Mouse (Mus musculus) spleen, postnatal 36 days (tissue): ENCODE results near the gene Slc4a4.
"Not testable (repeated sequence)": the region's sequence is repeated elsewhere in the genome, so short reads cannot be mapped to it uniquely, and the experiment has no call there.

Source experiments
- DNase-seq, 2 experiments: peaks; one replicate each; pipeline ENCODE4 v3.0.0; 2022; ENCODE audit warnings: low spot score in 2 of 2, mixed read lengths in 1 of 2

The Slc4a4 gene

GRCm38 (mm10) chr5:88960342-88961105, 73.9 kb downstream of the Slc4a4 start:
- no peak for DNase-seq

DNA sequence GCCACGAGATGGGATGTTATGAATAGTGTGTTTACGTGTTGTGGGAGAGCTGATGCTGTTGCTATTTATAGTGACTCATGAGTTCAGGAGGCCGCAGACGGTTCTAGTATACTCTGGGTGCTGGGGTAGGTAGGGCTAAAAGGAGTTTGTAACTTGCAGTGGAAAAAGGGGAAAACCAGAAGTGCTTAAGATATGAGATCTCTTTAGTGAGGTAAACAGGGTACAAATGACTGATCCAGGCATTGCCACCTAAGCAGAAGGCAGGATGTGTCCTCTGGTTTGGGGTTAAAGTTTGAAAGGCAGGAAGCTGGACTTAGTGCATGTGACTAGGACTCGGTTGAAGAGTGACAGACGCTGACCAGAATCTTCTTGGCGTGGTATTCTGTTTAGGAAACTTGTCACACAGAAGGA, 74.7 kb downstream of the Slc4a4 start:
- no peak for DNase-seq

DNA sequence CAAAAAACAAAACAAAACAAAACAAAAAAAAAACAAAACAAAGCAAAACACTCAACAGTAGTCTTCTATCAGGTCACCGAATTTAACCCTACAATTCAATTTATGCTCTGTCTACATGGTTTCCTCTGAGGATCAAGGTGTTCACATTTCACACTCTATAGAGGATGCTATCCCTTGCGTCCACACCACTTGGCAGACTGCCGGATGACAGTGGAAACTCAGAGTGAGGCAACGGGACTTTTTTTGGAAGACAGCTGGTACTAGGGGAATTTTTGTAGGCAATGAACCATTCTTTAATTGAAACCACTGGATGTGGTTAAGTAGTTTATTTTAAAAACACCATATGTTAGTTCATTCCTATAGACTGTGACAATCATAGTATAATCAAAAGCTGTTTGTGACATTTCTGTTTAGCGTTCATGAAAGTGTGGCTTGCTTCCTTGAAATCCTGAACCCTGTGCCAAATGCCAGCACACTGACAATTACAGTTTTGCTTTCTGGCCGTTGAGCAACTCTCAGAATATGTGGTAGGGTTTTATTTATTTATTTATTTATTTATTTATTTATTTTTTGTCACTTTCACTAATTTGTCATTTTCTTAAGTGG, 78.2 kb downstream of the Slc4a4 start:
- no peak for DNase-seq

- DNase-seq, result no peak
Observed at GRCm38 (mm10) chr5:88966507-88966906, 79.9 kb downstream of the Slc4a4 start.

- no peak for DNase-seq
Observed at GRCm38 (mm10) chr5:88968923-88969639, 82.5 kb downstream of the Slc4a4 start.

DNA sequence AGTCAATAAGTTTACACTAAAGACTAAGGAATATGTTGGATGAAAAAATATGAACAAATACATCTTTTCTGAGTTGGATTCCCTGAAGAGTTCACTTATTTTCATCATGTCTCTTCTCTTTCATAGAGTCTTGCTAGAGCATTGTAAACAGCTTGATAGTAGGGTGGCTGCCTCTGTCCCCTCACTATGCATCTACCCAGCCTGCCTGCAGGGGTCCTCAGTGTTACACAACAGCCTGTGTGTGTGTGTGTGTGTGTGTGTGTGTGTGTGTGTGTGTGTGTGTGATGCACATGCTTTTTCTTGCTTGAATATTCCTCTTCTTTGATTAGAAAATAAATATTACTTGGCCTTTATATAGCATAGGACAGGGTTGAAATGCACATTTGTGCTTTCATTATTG, 84.9 kb downstream of the Slc4a4 start:
- no peak for DNase-seq

GRCm38 (mm10) chr5:88972277-88972676, 85.7 kb downstream of the Slc4a4 start:
- DNase-seq, result no peak

DNA sequence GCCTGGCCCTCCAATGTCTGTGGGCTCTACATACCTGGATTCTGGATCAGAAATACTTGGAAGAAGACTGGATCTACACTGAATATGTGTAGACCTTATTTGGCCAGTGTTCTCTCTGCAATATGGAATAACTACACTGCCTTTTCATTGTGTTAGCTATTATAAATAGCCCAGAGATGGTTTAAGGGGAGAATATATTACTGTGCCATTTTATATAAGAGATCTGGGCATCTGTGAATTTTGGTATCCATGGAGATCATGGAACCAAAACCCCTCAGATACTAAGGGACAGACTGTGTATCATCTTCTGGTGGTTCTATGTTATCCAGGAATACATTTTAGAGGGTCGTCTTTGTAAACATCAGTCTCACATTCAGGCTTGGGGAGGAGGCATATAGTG, 86.5 kb downstream of the Slc4a4 start:
- no peak for DNase-seq

DNA sequence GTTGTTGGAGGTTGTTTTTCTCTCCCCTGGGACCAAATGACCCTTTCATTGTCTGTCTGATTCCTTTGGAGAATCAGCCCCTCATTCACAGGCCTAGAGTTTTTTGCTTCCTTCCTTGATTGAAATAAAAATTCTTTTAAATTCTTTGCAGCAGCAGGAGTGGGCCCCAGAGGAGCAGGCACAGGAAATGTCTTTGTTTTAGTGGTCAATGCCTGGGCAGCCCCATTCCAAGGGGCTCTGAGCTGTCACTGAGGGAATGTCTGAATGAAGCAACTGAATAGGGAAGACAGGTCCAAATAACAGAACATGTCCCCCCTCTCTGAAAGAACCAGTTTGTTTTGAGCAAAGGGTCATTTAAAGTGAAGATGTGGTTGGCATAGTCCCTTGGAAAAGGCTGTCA, 89.1 kb downstream of the Slc4a4 start:
- no peak for DNase-seq

- DNase-seq, result no peak
Observed at GRCm38 (mm10) chr5:88976428-88976827, 89.8 kb downstream of the Slc4a4 start.

GRCm38 (mm10) chr5:88980740-88981139, 94.1 kb downstream of the Slc4a4 start:
- DNase-seq, result no peak

DNA sequence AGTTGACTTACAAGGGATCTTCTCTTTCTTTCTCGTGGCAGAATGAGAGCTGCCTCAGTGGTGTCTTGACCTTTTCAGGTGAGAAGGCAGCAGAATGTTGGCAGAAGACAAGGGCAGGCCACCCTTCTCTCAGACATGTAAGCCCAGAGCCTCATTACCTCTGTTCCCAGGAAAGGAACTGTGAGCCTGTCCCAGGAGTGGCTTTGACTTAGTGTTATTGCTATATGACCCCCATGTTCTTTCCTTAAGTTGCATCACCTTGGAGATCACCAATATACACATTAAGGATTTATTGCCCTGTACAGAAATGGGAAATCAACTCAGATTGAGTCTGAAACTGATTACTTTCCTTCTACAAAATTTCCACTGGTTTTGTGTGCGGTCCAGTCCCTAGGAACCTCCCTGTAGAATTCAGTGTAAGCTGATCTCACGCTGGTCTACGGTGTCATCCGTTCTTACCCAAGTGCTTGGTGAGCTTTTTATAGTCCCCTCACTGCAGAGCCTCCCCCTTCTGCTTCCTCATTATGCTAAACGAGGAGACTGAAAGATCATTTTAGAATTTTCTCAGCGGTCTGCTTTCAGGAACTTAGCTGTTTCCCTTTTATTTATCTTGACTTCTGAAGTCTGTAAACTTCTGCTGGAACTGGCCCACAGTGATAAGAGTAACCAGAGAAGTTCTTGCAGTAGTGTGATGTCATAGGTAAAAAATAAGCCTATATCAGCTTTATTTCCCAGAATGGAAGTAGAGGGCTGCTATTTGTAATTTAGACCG, 94.8 kb downstream of the Slc4a4 start:
- DNase-seq, result peak; percentile 22 to 26

GRCm38 (mm10) chr5:88982040-88982736, 95.6 kb downstream of the Slc4a4 start:
- DNase-seq, result no peak

- no peak for DNase-seq
Observed at GRCm38 (mm10) chr5:88983170-88983569, 96.6 kb downstream of the Slc4a4 start.

DNA sequence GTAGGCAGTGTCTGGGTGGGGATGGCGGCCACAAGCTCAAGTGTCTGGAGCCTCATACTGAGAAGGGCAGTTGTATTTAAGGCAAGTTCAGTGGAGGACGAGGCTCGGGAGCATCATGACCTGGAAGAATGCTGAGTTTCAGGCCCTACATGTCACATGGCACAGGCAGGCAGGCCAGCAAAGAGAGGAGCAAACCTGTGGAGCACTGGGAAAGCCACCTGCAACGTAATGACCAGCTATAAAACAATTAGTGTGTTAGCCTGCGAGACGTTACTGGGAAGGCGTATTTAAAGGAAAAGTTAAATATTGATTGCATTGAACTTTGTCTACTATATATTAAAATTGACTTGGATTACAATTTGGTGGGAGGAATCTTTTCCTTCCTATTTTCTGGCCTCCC, 97.0 kb downstream of the Slc4a4 start:
- DNase-seq, result no peak

DNA sequence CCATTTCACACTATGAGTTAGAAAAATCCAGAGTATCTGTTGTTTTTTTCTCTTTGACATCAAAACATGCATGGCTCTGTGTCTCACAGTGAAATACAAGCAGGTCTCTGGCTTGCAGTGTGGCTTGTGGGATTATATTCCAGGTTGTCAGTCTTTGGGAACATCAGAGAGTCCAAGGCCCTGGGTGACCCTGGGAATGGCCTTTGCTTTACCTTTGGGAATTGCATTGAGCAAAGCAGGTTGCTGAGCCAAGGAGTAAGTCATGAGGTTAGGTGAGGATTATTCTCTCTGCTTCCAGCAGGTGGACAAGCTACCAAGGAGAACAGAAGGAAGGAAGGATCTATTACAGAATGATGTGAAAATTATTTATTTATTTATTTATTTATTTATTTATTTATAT, 102.4 kb downstream of the Slc4a4 start:
- DNase-seq, result no peak

DNA sequence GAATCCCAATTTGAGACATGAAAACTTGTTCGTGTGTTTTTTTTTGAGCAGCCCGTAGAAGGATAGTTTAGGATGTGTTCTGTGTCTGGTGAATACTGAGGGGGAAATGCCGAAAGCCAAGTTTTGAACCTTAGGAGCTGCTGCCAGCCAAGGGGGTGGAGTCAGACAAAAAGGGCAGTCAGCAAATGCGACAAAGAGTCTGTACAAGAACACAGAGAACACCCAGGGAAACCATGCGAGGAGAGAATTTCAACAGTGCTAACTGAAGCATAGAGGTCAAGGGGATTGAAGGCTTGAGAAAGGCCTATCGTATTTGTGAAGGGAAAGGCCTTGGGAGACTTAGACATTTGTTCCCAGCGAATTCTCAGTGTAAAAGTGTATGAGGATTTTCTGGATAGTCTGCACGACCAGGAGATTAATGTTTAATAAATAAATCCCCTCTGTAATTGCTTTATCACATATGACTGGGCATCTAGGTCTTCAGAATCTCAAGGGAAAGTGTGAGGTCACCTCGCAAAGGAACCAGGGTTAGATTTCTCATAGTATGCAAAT, 103.7 kb downstream of the Slc4a4 start:
- DNase-seq, result no peak

GRCm38 (mm10) chr5:88991309-88991708, 104.7 kb downstream of the Slc4a4 start:
- DNase-seq, result not testable (repeated sequence)

DNA sequence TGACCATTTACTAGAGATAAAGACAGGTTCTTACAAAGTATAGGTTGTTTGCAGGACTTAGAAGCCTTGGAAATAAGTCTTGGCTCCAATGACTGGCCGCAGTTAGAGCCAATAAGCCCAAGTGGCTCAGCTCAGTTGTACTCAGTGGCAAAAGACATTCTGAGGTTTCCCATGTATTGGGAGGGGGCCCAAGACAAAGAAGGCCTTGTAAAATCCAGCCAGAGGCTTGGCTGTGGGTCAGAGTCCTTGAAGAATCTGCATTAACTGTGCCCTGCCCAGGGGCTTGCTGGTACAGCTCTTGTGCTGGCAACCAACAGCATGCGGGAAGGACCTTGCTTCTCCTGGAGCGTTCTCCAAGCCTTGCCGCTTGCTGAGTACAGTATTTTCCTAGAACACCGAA, 107.9 kb downstream of the Slc4a4 start:
- DNase-seq, result no peak

DNA sequence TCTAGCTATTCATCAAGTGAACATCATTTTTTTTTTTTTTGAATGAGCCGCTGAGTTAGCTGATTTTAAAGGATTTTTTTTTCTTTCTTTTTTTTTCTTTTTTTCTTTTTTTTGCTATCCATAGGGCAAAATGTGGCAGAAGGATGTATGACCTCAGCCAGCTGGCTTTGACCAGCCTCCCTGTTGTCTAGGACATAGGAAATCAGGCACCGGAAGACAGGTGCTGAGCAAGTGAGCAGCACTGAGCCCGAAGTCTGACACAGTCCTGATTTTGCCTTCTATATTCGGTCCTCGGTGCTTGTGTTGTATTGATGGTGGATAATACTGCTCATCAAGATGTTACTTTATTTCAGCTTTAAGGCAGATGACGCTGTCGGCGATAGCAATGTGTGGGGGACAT, 109.6 kb downstream of the Slc4a4 start:
- DNase-seq, result no peak

GRCm38 (mm10) chr5:88997277-88997676, 110.7 kb downstream of the Slc4a4 start:
- no peak for DNase-seq
